Mouse (Mus musculus): ENCODE data around the gene Irs2.

GRCm38 (mm10) chr8:10994390-10994954 lies 13.8 kb downstream of the Irs2 start:
- no peak for TF ChIP-seq CTCF (IDR thresholded peaks at IDR 0.05; ENCODE audit: borderline replicate concordance, insufficient read depth, low read length)
- TF ChIP-seq POLR2A (IDR thresholded peaks at IDR 0.05; ENCODE audit: low read depth, low read length), result no peak

All from embryonic fibroblast, embryonic 13.5 days (primary cell).